Mouse (Mus musculus) brain, embryonic 14.5 days (tissue): ENCODE data around the gene Nhlrc3.

Experiments
- CTCF ChIP-seq: fragments of 200-500 bp; IDR thresholded peaks from 2 replicates; pipeline ENCODE4 v1.5.1; 2012; ENCODE audit warnings: inconsistent platforms, mild to moderate bottlenecking, moderate library complexity, borderline replicate concordance; ENCODE audit not compliant: insufficient read depth, insufficient read length; ENCODE audit errors: extremely low read depth
- POLR2A ChIP-seq: fragments of 200-500 bp; IDR thresholded peaks from 2 replicates; pipeline ENCODE4 v1.6.1; 2012; ENCODE audit warnings: mild to moderate bottlenecking, inconsistent platforms, borderline replicate concordance; ENCODE audit not compliant: poor library complexity, insufficient read depth, insufficient read length, severe bottlenecking; ENCODE audit errors: extremely low read depth

GRCm38 (mm10) chr3:53478419-53479046 is 15.4 kb upstream of the Nhlrc3 start:
- no peak for TF ChIP-seq CTCF
- TF ChIP-seq POLR2A = no peak
